Mouse (Mus musculus): ENCODE data around the gene Tlx1. TPM values are rescaled to one million over a fixed set of nuclear protein-coding genes. Genes with fewer than 3 reads are reported as not detected.

Tlx1 gene
- under 1 TPM in 1 of 2 experiments, not detected in 1; 0.24 TPM for total RNA-seq (2023)

GRCm38 (mm10) chr19:45150490-45151181, at the start of gene Tlx1:
Gene Tlx1, plus strand, starts transcription at chr19:45150680.

Other genes with a start within 250 kb of the Tlx1 start
- gene Slf2, start 219.5 kb upstream of the Tlx1 start, total RNA-seq (2023) = 10 to 100 TPM; 46.7 to 47.6 TPM
- gene Sema4g, start 161.6 kb upstream of the Tlx1 start, total RNA-seq (2023) = under 1 TPM; 0.15 to 0.71 TPM
- 1 to 10 TPM; 9.0 to 9.1 TPM for gene Twnk, start 145.0 kb upstream of the Tlx1 start, total RNA-seq (2023)
- gene Mrpl43, start 144.2 kb upstream of the Tlx1 start, total RNA-seq (2023) = 10 to 100 TPM; 35.9 to 39.9 TPM
- under 1 TPM in 1 of 2 experiments, not detected in 1; 0.31 TPM for gene Lzts2, start 136.3 kb upstream of the Tlx1 start, total RNA-seq (2023)
- gene Pdzd7, start 105.0 kb upstream of the Tlx1 start, total RNA-seq (2023) = not detected
- 10 to 100 TPM; 79.0 to 87.6 TPM for gene Sfxn3, start 103.2 kb upstream of the Tlx1 start, total RNA-seq (2023)
- under 1 TPM; 0.42 to 0.55 TPM for gene Kazald1, start 75.4 kb upstream of the Tlx1 start, total RNA-seq (2023)
- gene Lbx1, start 85.1 kb downstream of the Tlx1 start, total RNA-seq (2023) = not detected
- 10 to 100 TPM; 11.7 to 13.3 TPM for gene Btrc, start 213.1 kb downstream of the Tlx1 start, total RNA-seq (2023)